Mouse (Mus musculus): Measurements from ENCODE around the gene Rufy2. TPM values are rescaled to one million over a fixed set of nuclear protein-coding genes. Genes with fewer than 3 reads are reported as not detected.
A peak's percentile ranks its signal among the peaks of the same experiment; 100 is the strongest.

Gene Rufy2
- polyA plus RNA-seq, 1 experiment = 0.43 TPM

DNA sequence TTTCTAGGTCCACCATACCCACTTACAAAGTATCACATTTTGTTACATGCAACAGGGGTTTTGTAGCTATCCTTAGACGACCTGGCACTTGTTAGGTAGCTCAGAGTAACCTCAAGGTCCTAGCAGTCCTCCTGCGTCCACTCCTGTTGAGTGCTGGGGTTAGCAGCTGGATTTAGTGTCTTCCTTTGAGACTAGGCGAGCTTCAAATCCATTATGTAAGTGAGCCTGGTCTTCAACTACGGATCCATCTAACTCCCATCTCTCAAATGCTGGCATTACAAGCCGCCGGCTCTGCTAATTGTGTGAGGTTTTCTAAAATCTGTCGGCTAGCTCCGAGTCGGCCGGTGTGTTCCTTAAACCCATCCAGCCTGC lies 370 bp upstream of the Rufy2 start:
- no peaks in the 10 kb centered on the region for H3K9me3 ChIP-seq
- H3K4me1 ChIP-seq = peaks cover 21% of the 10 kb centered on the region
- H3K4me3 ChIP-seq (replicated peaks) = peak overlapping the region; percentile 97
- no peak for TF ChIP-seq GATA1 (IDR thresholded peaks at IDR 0.05; ENCODE audit: borderline replicate concordance, low read length)
- TF ChIP-seq FLI1 (IDR thresholded peaks at IDR 0.05; ENCODE audit: low read length) = no peak
- H3K27me3 ChIP-seq (replicated peaks) = no peaks in the 10 kb centered on the region
- peaks cover 30% of the 10 kb centered on the region for H3K36me3 ChIP-seq (replicated peaks; ENCODE audit: low read length)

DNA sequence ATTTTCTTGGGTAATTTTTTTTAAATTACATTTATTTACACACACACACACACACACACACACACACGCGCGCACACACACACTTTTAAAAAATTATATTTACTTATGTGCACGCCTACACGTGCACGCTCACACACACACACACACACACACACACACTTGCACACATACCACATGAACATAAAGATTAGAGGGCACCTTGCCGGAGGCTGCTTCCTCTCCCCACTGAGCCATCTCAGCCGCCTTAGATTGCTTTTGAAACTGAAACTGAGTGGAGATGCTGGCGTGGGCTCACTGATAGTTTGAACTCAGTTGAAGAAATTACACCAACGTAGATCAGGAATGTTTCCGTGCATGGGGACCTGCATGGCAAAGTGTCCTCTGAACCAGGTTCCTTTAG lies 4.0 kb downstream of the Rufy2 start:
- TF ChIP-seq GATA1 (IDR thresholded peaks at IDR 0.05; ENCODE audit: borderline replicate concordance, low read length) (no peak), FLI1 (IDR thresholded peaks at IDR 0.05; ENCODE audit: low read length) (no peak)
- Histone ChIP-seq H3K27me3 (replicated peaks) (no peaks in the 10 kb centered on the region), H3K9me3 (no peaks in the 10 kb centered on the region), H3K36me3 (replicated peaks; ENCODE audit: low read length) (peaks cover 40% of the 10 kb centered on the region), H3K4me1 (peaks cover 18% of the 10 kb centered on the region), H3K4me3 (replicated peaks) (no peak overlapping the region)

- H3K4me3 ChIP-seq (replicated peaks) = no peak overlapping the region
- H3K27me3 ChIP-seq (replicated peaks) = no peaks in the 10 kb centered on the region
- TF ChIP-seq FLI1 (IDR thresholded peaks at IDR 0.05; ENCODE audit: low read length) = no peak
- H3K4me1 ChIP-seq = peaks cover 14% of the 10 kb centered on the region
- peaks cover 43% of the 10 kb centered on the region for H3K36me3 ChIP-seq (replicated peaks; ENCODE audit: low read length)
- no peaks in the 10 kb centered on the region for H3K9me3 ChIP-seq
Measured at GRCm38 (mm10) chr10:62984495-62984894, 4.5 kb downstream of the Rufy2 start.

DNA sequence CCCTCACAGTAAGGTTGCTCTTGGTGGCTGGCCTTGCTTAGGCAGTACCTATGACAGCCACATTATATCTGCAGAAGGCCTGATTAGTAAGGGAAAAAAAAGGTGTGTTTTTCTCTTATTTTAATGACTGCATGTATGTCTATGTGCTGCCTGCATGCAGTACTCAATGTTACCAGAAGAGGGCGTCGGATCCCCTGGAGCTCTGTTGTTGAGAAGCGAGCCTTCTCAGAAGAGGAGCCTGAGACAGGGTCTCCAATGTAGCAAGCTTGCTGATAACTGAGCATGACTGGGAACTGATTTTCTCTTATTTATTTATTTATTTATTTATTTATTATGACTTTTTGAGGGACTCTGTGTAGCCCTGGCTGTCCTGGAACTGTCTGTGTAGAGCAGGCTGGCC lies 7.3 kb downstream of the Rufy2 start:
- H3K4me3 ChIP-seq (replicated peaks) = no peak overlapping the region
- H3K9me3 ChIP-seq = no peaks in the 10 kb centered on the region
- TF ChIP-seq GATA1 (IDR thresholded peaks at IDR 0.05; ENCODE audit: borderline replicate concordance, low read length) (no peak), FLI1 (IDR thresholded peaks at IDR 0.05; ENCODE audit: low read length) (no peak)
- H3K27me3 ChIP-seq (replicated peaks) = no peaks in the 10 kb centered on the region
- H3K4me1 ChIP-seq = peaks cover 4% of the 10 kb centered on the region; the same call in 1 of the 2 replicates
- peaks cover 66% of the 10 kb centered on the region for H3K36me3 ChIP-seq (replicated peaks; ENCODE audit: low read length)

GRCm38 (mm10) chr10:62990636-62991035 lies 10.6 kb downstream of the Rufy2 start:
- Histone ChIP-seq H3K36me3 (replicated peaks; ENCODE audit: low read length) (peaks cover 66% of the 10 kb centered on the region), H3K4me1 (no peaks in the 10 kb centered on the region), H3K27me3 (replicated peaks) (no peaks in the 10 kb centered on the region), H3K4me3 (replicated peaks) (no peak overlapping the region), H3K9me3 (no peaks in the 10 kb centered on the region)
- TF ChIP-seq GATA1 (IDR thresholded peaks at IDR 0.05; ENCODE audit: borderline replicate concordance, low read length) = no peak
- no peak for TF ChIP-seq FLI1 (IDR thresholded peaks at IDR 0.05; ENCODE audit: low read length)

GRCm38 (mm10) chr10:62993991-62994390 lies 14.0 kb downstream of the Rufy2 start:
- no peaks in the 10 kb centered on the region for H3K4me1 ChIP-seq
- peaks cover 86% of the 10 kb centered on the region for H3K36me3 ChIP-seq (replicated peaks; ENCODE audit: low read length)
- no peaks in the 10 kb centered on the region for H3K27me3 ChIP-seq (replicated peaks)
- peaks cover 3% of the 10 kb centered on the region for H3K9me3 ChIP-seq
- TF ChIP-seq FLI1 (IDR thresholded peaks at IDR 0.05; ENCODE audit: low read length) (no peak), GATA1 (IDR thresholded peaks at IDR 0.05; ENCODE audit: borderline replicate concordance, low read length) (no peak)
- no peak overlapping the region for H3K4me3 ChIP-seq (replicated peaks)

- no peak for TF ChIP-seq FLI1 (IDR thresholded peaks at IDR 0.05; ENCODE audit: low read length)
- H3K27me3 ChIP-seq (replicated peaks) = no peaks in the 10 kb centered on the region
- peaks cover 96% of the 10 kb centered on the region for H3K36me3 ChIP-seq (replicated peaks; ENCODE audit: low read length)
- H3K4me1 ChIP-seq = no peaks in the 10 kb centered on the region
- peaks cover 3% of the 10 kb centered on the region for H3K9me3 ChIP-seq
- no peak overlapping the region for H3K4me3 ChIP-seq (replicated peaks)
Measured at GRCm38 (mm10) chr10:63000584-63000983, 20.6 kb downstream of the Rufy2 start.

DNA sequence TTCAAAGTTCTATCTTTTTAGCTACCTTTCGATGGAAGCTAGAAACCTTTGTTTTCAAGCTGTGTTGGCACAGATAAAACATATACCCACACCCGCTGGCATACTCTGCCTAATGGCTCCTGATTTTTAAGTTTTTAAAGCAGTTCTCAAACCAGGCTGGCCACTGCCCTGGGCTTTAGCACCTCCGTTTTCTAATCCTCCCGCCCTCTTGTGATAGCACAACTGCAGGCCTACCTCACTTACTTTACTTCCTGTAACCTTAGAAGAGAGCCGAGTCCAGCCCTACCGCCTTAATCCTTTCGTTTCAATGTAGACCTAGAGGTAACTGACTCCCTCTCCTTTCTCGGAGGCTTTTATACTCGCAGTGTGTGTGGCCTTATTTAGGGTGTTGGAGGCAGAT lies 23.2 kb downstream of the Rufy2 start:
- peaks cover 96% of the 10 kb centered on the region for H3K36me3 ChIP-seq (replicated peaks; ENCODE audit: low read length)
- H3K9me3 ChIP-seq = no peaks in the 10 kb centered on the region
- TF ChIP-seq FLI1 (IDR thresholded peaks at IDR 0.05; ENCODE audit: low read length) (no peak), GATA1 (IDR thresholded peaks at IDR 0.05; ENCODE audit: borderline replicate concordance, low read length) (no peak)
- peaks cover 9% of the 10 kb centered on the region for H3K4me1 ChIP-seq
- H3K4me3 ChIP-seq (replicated peaks) = no peak overlapping the region
- no peaks in the 10 kb centered on the region for H3K27me3 ChIP-seq (replicated peaks)

DNA sequence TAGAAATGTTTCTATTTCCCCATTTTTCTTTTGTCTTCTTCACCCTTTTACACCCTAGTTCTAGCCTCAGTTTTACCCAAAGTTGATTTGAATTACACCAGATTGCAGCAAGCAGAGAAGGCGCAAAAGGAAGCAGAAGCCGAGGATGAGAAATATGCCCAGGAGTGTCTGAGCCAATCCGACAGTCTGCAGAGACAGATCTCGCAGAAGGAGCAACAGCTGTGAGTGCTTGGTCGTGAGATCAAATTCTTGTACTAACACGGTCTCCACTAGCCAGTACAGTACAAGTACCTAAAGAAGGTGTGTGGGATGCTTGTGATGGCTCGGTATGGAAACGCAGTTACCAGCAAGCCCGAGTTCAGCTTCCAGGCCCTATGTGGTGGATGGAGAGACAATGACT lies 24.5 kb downstream of the Rufy2 start:
- no peaks in the 10 kb centered on the region for H3K27me3 ChIP-seq (replicated peaks)
- H3K36me3 ChIP-seq (replicated peaks; ENCODE audit: low read length) = peaks cover 96% of the 10 kb centered on the region
- TF ChIP-seq FLI1 (IDR thresholded peaks at IDR 0.05; ENCODE audit: low read length) (no peak), GATA1 (IDR thresholded peaks at IDR 0.05; ENCODE audit: borderline replicate concordance, low read length) (no peak)

DNA sequence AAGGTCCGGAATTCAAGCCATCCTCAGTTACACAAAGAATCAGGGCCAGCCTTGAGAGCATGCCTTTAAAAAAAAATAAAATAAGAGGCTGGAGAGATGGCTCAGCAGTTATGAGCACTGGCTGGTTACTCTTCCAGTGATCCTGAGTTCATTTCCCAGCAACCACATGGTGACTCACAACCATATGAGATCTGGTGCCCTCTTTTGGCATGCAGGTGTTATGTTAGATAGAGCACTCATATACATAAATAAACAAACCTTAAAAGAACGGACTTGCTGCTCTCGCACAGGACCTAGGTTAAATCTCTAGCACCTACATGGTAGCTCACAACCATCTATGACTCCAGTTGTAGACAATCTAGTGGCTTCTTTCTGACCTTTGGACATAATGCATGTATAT lies 28.2 kb downstream of the Rufy2 start:
- H3K9me3 ChIP-seq = no peaks in the 10 kb centered on the region
- peaks cover 45% of the 10 kb centered on the region for H3K4me1 ChIP-seq
- no peaks in the 10 kb centered on the region for H3K27me3 ChIP-seq (replicated peaks)
- TF ChIP-seq GATA1 (IDR thresholded peaks at IDR 0.05; ENCODE audit: borderline replicate concordance, low read length) (no peak), FLI1 (IDR thresholded peaks at IDR 0.05; ENCODE audit: low read length) (no peak)
- H3K4me3 ChIP-seq (replicated peaks) = no peak overlapping the region
- H3K36me3 ChIP-seq (replicated peaks; ENCODE audit: low read length) = peaks cover 92% of the 10 kb centered on the region

More for the DNA sequence above, 24.5 kb downstream of the Rufy2 start:
- no peaks in the 10 kb centered on the region for H3K9me3 ChIP-seq
- peaks cover 20% of the 10 kb centered on the region for H3K4me1 ChIP-seq
- no peak overlapping the region for H3K4me3 ChIP-seq (replicated peaks)

DNA sequence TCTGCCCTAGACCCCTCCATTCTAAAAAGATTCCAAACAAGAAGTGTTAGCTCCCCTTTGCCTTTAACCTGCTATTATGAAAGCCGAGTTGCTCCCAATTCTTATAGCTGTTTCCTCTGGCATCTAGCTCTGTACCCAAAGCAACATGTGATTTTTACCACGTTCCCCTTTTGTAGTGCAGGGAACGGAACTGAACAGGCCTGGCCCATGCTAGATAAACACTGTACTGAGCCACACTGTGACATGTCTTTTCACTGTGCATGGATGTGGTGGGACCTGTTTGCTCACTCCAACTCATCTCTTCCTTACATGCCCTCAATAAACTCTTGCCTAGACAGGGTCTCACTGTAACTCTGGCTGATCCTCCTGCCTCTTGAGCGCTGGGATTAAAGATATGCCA lies 30.2 kb downstream of the Rufy2 start:
- no peaks in the 10 kb centered on the region for H3K9me3 ChIP-seq
- H3K27me3 ChIP-seq (replicated peaks) = no peaks in the 10 kb centered on the region
- TF ChIP-seq GATA1 (IDR thresholded peaks at IDR 0.05; ENCODE audit: borderline replicate concordance, low read length) (peak; percentile 67; the same call in 1 of the 3 replicates), FLI1 (IDR thresholded peaks at IDR 0.05; ENCODE audit: low read length) (0 out of 2 replicates have a peak, but pooled peaks have one; percentile 39)
- peaks cover 91% of the 10 kb centered on the region for H3K36me3 ChIP-seq (replicated peaks; ENCODE audit: low read length)
- H3K4me3 ChIP-seq (replicated peaks) = peak overlapping the region; percentile 68
- peaks cover 51% of the 10 kb centered on the region for H3K4me1 ChIP-seq
